Mouse (Mus musculus) hindlimb bud, embryonic 11.5 days (tissue): ENCODE measurements around the gene Ggt1.
A peak's percentile ranks its signal among the peaks of the same experiment; 100 is the strongest.
"Not testable (repeated sequence)": the region's sequence is repeated elsewhere in the genome, so short reads cannot be mapped to it uniquely, and the experiment has no call there.

ENCODE experiments used
- DNase-seq: peaks from one replicate; pipeline ENCODE4 v3.0.0-alpha.2; 2012; ENCODE audit warnings: low read depth, low spot score; ENCODE audit errors: extremely low spot score

Gene Ggt1

GRCm38 (mm10) chr10:75561071-75561654 is at the start of gene Ggt1:
Gene Ggt1 (plus strand): TSS chr10:75561604.
- DNase-seq: no peak

- no peak for DNase-seq
These were observed 49.5 kb upstream of the Ggt1 start for GRCm38 (mm10) chr10:75511897-75512296.

- DNase-seq: no peak
These were observed 48.6 kb upstream of the Ggt1 start for GRCm38 (mm10) chr10:75512796-75513195.

GRCm38 (mm10) chr10:75513306-75514067 is 47.9 kb upstream of the Ggt1 start:
- DNase-seq: no peak

- DNase-seq: no peak
These were observed 47.0 kb upstream of the Ggt1 start for GRCm38 (mm10) chr10:75514361-75514760.

GRCm38 (mm10) chr10:75515216-75516037 is 46.0 kb upstream of the Ggt1 start:
- no peak for DNase-seq

GRCm38 (mm10) chr10:75516038-75516723 is 45.2 kb upstream of the Ggt1 start:
- DNase-seq: no peak

- DNase-seq: no peak
These were observed 44.7 kb upstream of the Ggt1 start for GRCm38 (mm10) chr10:75516724-75517072.

GRCm38 (mm10) chr10:75517073-75517757 is 44.2 kb upstream of the Ggt1 start, which contains the start of gene Snrpd3:
Gene Snrpd3 (plus strand): TSS chr10:75517551.
- peak; percentile 74 for DNase-seq

- peak; percentile 82 for DNase-seq
These were observed 43.7 kb upstream of the Ggt1 start, which contains the start of gene Gucd1 for GRCm38 (mm10) chr10:75517758-75518143. Gene Gucd1 (minus strand): TSS chr10:75517972.

- no peak for DNase-seq
These were observed 40.8 kb upstream of the Ggt1 start for GRCm38 (mm10) chr10:75520581-75520980.

- DNase-seq: no peak
These were observed 39.8 kb upstream of the Ggt1 start for GRCm38 (mm10) chr10:75521643-75522042.

- DNase-seq: not testable (repeated sequence)
These were observed 36.0 kb upstream of the Ggt1 start for GRCm38 (mm10) chr10:75525450-75525849.

GRCm38 (mm10) chr10:75530322-75530721 is 31.1 kb upstream of the Ggt1 start:
- no peak for DNase-seq

GRCm38 (mm10) chr10:75531532-75532090 is 29.8 kb upstream of the Ggt1 start:
- no peak for DNase-seq

GRCm38 (mm10) chr10:75534216-75534615 is 27.2 kb upstream of the Ggt1 start:
- DNase-seq: no peak

GRCm38 (mm10) chr10:75534934-75535333 is 26.5 kb upstream of the Ggt1 start:
- no peak for DNase-seq

- DNase-seq: no peak
These were observed 26.0 kb upstream of the Ggt1 start for GRCm38 (mm10) chr10:75535423-75535822.

- DNase-seq: no peak
These were observed 25.3 kb upstream of the Ggt1 start for GRCm38 (mm10) chr10:75536123-75536522.

GRCm38 (mm10) chr10:75547901-75548300 is 13.5 kb upstream of the Ggt1 start:
- DNase-seq: peak; percentile 16
